Mouse (Mus musculus): ENCODE measurements around the gene Zswim5. TPM values are rescaled to one million over a fixed set of nuclear protein-coding genes. Genes with fewer than 3 reads are reported as not detected.
A peak's percentile ranks its signal among the peaks of the same experiment; 100 is the strongest.
"Not testable (repeated sequence)": the region's sequence is repeated elsewhere in the genome, so short reads cannot be mapped to it uniquely, and the experiment has no call there.

The Zswim5 gene
- 1.1 and 1.3 TPM in 2 replicates for polyA plus RNA-seq (2014; fragmentation: Nextera tagmentation; extraction: Ambion mirVana)

DNA sequence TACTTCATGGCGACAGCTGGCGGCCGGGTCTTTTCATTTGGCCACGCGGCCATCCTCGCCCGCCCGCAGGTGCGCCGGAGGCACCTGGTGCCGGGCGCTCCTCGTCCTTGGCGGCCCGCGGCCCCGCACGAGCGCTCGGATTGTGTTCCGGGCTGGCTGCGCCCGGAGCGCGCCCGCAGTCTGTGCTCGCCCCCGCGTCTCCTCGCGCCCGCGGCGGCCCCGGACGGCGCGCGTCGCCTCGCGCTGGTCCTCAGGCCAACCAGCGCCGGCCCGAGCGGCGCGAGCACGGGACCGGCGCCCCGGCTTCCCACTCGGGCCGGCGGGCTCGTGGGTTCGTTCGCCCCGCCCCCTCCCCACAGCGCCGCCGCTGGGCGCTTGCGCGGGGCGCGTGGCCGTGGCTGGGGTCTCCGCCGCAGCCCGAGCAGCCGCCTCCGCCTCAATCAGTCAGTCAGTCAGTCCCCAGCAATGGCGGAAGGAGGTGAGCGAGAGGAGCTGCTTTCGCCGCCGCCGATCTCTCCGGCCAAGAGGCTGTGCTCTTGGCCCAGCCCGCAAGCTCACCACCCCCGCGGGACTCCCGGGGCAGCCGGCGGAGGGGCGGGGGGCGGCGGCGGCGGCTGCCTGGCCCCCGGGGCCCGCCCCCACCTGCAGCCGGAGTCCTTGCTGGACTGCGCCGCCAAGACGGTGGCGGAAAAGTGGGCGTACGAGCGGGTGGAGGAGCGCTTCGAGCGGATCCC, at the start of gene Zswim5:
TSS of gene Zswim5 (plus strand) at position 382 of the 734 bp plus-strand sequence.
- ATAC-seq (ENCODE audit: insufficient number of reproducible peaks, low FRiP score, low TSS enrichment, low read depth) (peak; percentile 86), DNase-seq (ENCODE audit: low spot score) (peak; percentile 79)
- Histone ChIP-seq H3K36me3 (ENCODE audit: control insufficient read depth, insufficient read depth, low read length) (no peaks in the 10 kb centered on the region), H3K27me3 (ENCODE audit: control insufficient read depth, insufficient read depth, low read length) (peaks cover 14% of the 10 kb centered on the region; the same call in 1 of the 2 replicates), H3K27ac (replicated peaks; ENCODE audit: low read depth, low read length) (no peak within 1 kb of the TSS), H3K4me3 (ENCODE audit: low read depth, low read length) (peak within 1 kb of the TSS; percentile 75), H3K9ac (ENCODE audit: low read length) (peak within 1 kb of the TSS; percentile 70), H3K4me1 (ENCODE audit: control insufficient read depth, insufficient read depth, low read length) (no peaks in the 10 kb centered on the region), H3K4me2 (ENCODE audit: low read depth, severe bottlenecking) (peak within 1 kb of the TSS; percentile 96), H3K9me3 (ENCODE audit: control insufficient read depth, low read length) (no peaks in the 10 kb centered on the region)
- WGBS, result 0% methylated on average over 101 of the region's 104 CpGs

GRCm38 (mm10) chr4:116827819-116828218, 49.4 kb upstream of the Zswim5 start:
- WGBS, result 2% methylated on average over 4 of the region's 4 CpGs
- Histone ChIP-seq H3K9me3 (ENCODE audit: control insufficient read depth, low read length) (no peaks in the 10 kb centered on the region), H3K27me3 (ENCODE audit: control insufficient read depth, insufficient read depth, low read length) (no peaks in the 10 kb centered on the region), H3K36me3 (ENCODE audit: control insufficient read depth, insufficient read depth, low read length) (no peaks in the 10 kb centered on the region), H3K4me1 (ENCODE audit: control insufficient read depth, insufficient read depth, low read length) (no peaks in the 10 kb centered on the region), H3K9ac (ENCODE audit: low read length) (no peak overlapping the region), H3K4me2 (ENCODE audit: low read depth, severe bottlenecking) (no peak overlapping the region), H3K4me3 (ENCODE audit: low read depth, low read length) (no peak overlapping the region), H3K27ac (replicated peaks; ENCODE audit: low read depth, low read length) (no peak overlapping the region)
- DNase-seq (ENCODE audit: low spot score), result peak; percentile 50
- ATAC-seq (ENCODE audit: insufficient number of reproducible peaks, low FRiP score, low TSS enrichment, low read depth), result no peak

DNA sequence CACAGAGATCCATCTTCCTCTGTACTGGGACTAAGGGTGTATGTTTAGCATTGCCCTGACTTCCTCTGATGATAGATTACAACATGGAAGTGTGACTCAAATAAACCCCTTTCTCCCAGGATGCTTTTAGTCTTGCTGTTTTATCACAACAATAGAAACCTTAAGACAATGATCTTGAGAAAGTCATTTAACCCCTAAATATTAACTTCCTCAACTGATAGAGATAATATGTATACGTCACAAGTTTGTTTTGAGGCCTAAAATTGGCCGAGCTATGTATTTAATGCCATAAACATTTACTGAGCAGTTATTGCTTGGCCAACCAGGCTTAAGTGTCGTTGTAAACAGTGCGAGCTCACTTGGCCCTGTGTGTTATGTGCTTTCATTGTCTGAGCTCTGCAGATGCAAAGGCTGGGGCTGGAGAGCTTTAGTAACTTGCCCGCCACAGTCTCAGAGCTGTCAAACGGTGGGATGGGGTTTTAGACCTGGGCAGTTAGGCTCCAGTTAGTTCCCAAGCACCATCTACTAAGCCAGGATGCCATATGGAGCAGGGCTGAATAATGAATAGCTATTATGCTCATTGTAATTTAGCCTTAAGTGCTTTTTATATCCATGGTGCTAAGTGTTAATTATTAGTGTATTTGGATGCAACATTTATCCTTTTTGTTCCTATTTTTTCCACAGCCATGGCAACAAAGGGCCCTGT, 47.7 kb upstream of the Zswim5 start:
- DNase-seq (ENCODE audit: low spot score) (no peak), ATAC-seq (ENCODE audit: insufficient number of reproducible peaks, low FRiP score, low TSS enrichment, low read depth) (no peak)
- Histone ChIP-seq H3K4me3 (ENCODE audit: low read depth, low read length) (no peak overlapping the region), H3K4me1 (ENCODE audit: control insufficient read depth, insufficient read depth, low read length) (no peaks in the 10 kb centered on the region), H3K9ac (ENCODE audit: low read length) (no peak overlapping the region), H3K27ac (replicated peaks; ENCODE audit: low read depth, low read length) (no peak overlapping the region), H3K36me3 (ENCODE audit: control insufficient read depth, insufficient read depth, low read length) (no peaks in the 10 kb centered on the region), H3K27me3 (ENCODE audit: control insufficient read depth, insufficient read depth, low read length) (no peaks in the 10 kb centered on the region), H3K4me2 (ENCODE audit: low read depth, severe bottlenecking) (no peak overlapping the region), H3K9me3 (ENCODE audit: control insufficient read depth, low read length) (no peaks in the 10 kb centered on the region)
- WGBS, result 60% methylated on average over 6 of the region's 6 CpGs

DNA sequence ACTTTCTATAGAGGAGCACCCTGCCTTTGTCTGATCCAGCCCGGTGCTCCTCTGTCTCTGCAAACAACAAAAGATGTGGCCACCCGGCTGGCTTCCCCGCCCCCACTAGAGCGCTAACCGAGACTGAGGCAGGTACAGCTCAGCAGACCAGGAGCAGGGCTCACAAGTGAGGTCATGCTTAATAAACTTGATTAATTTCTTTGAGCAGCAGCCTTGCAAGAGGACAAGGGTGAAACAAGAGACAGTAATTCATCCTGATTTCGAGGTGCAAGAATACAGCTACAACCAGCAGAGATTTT, 47.2 kb upstream of the Zswim5 start:
- Histone ChIP-seq H3K4me3 (ENCODE audit: low read depth, low read length) (no peak overlapping the region), H3K36me3 (ENCODE audit: control insufficient read depth, insufficient read depth, low read length) (no peaks in the 10 kb centered on the region), H3K4me2 (ENCODE audit: low read depth, severe bottlenecking) (no peak overlapping the region), H3K27ac (replicated peaks; ENCODE audit: low read depth, low read length) (no peak overlapping the region), H3K27me3 (ENCODE audit: control insufficient read depth, insufficient read depth, low read length) (no peaks in the 10 kb centered on the region), H3K9me3 (ENCODE audit: control insufficient read depth, low read length) (no peaks in the 10 kb centered on the region), H3K4me1 (ENCODE audit: control insufficient read depth, insufficient read depth, low read length) (no peaks in the 10 kb centered on the region), H3K9ac (ENCODE audit: low read length) (no peak overlapping the region)
- ATAC-seq (ENCODE audit: insufficient number of reproducible peaks, low FRiP score, low TSS enrichment, low read depth) (no peak), DNase-seq (ENCODE audit: low spot score) (no peak)
- WGBS, result 30% methylated on average over 6 of the region's 6 CpGs

- 30% methylated on average over 2 of the region's 2 CpGs for WGBS
- no peak for ATAC-seq (ENCODE audit: insufficient number of reproducible peaks, low FRiP score, low TSS enrichment, low read depth)
- H3K4me3 ChIP-seq (ENCODE audit: low read depth, low read length), result no peak overlapping the region
- DNase-seq (ENCODE audit: low spot score), result no peak
- no peak overlapping the region for H3K4me2 ChIP-seq (ENCODE audit: low read depth, severe bottlenecking)
- no peak overlapping the region for H3K9ac ChIP-seq (ENCODE audit: low read length)
- H3K36me3 ChIP-seq (ENCODE audit: control insufficient read depth, insufficient read depth, low read length), result no peaks in the 10 kb centered on the region
- H3K27ac ChIP-seq (replicated peaks; ENCODE audit: low read depth, low read length), result no peak overlapping the region
- no peaks in the 10 kb centered on the region for H3K9me3 ChIP-seq (ENCODE audit: control insufficient read depth, low read length)
- no peaks in the 10 kb centered on the region for H3K27me3 ChIP-seq (ENCODE audit: control insufficient read depth, insufficient read depth, low read length)
- no peaks in the 10 kb centered on the region for H3K4me1 ChIP-seq (ENCODE audit: control insufficient read depth, insufficient read depth, low read length)
Measured at GRCm38 (mm10) chr4:116838999-116839398, 38.2 kb upstream of the Zswim5 start.

DNA sequence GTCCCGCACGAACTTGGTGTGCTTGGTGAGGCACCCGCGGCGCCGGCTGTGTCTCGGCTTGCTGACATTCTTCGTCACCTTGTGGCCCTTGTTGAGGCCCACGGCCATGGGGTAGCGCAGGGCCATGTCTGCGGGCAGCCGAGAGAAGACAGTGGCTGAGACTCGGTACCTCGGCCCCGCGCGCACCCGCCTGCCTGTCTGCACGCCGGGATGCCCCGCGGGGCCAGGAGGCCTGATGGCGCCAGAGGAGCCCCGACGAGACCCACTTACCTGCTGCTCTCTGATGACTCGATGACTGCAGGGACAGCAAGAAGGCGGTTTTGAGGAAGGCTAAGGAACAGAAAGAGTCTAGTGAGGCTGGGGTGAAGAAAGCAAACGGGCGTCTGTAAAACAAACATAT, 37.1 kb upstream of the Zswim5 start:
- not testable (repeated sequence) for ATAC-seq (ENCODE audit: insufficient number of reproducible peaks, low FRiP score, low TSS enrichment, low read depth); H3K4me2 ChIP-seq (ENCODE audit: low read depth, severe bottlenecking); H3K27me3 ChIP-seq (ENCODE audit: control insufficient read depth, insufficient read depth, low read length); H3K9me3 ChIP-seq (ENCODE audit: control insufficient read depth, low read length); H3K9ac ChIP-seq (ENCODE audit: low read length); H3K4me1 ChIP-seq (ENCODE audit: control insufficient read depth, insufficient read depth, low read length); H3K27ac ChIP-seq (replicated peaks; ENCODE audit: low read depth, low read length); H3K4me3 ChIP-seq (ENCODE audit: low read depth, low read length); H3K36me3 ChIP-seq (ENCODE audit: control insufficient read depth, insufficient read depth, low read length); DNase-seq (ENCODE audit: low spot score)
- 29% methylated on average over 19 of the region's 29 CpGs for WGBS

- Histone ChIP-seq H3K4me3 (ENCODE audit: low read depth, low read length) (no peak overlapping the region), H3K9me3 (ENCODE audit: control insufficient read depth, low read length) (no peaks in the 10 kb centered on the region)
Measured at GRCm38 (mm10) chr4:116840841-116841240, 36.3 kb upstream of the Zswim5 start.

DNA sequence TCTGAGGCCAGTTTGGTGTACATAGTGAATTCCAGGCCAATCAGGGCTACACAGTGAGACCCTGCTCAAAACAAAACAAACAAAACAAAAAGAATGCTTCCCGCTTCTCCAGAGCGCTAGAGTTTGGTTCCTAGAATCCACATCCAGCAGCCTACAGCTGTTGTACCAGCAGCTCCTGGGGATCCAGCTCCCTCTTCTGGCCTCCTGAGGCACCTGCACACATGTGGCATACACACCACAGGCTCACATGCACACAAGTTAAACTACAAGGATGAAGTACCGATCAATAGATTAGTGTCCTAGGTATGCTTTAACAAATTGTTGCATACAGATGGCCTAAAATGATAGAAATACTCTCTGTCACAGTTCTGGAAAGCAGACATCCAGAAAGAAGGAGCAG, 32.9 kb upstream of the Zswim5 start:
- Histone ChIP-seq H3K27ac (replicated peaks; ENCODE audit: low read depth, low read length) (no peak overlapping the region), H3K9ac (ENCODE audit: low read length) (no peak overlapping the region), H3K27me3 (ENCODE audit: control insufficient read depth, insufficient read depth, low read length) (no peaks in the 10 kb centered on the region), H3K4me2 (ENCODE audit: low read depth, severe bottlenecking) (no peak overlapping the region), H3K36me3 (ENCODE audit: control insufficient read depth, insufficient read depth, low read length) (no peaks in the 10 kb centered on the region), H3K9me3 (ENCODE audit: control insufficient read depth, low read length) (no peaks in the 10 kb centered on the region), H3K4me3 (ENCODE audit: low read depth, low read length) (no peak overlapping the region), H3K4me1 (ENCODE audit: control insufficient read depth, insufficient read depth, low read length) (no peaks in the 10 kb centered on the region)
- DNase-seq (ENCODE audit: low spot score) (no peak), ATAC-seq (ENCODE audit: insufficient number of reproducible peaks, low FRiP score, low TSS enrichment, low read depth) (no peak)
- WGBS, result 98% methylated on average over 3 of the region's 3 CpGs

More at GRCm38 (mm10) chr4:116840841-116841240, 36.3 kb upstream of the Zswim5 start:
- Histone ChIP-seq H3K36me3 (ENCODE audit: control insufficient read depth, insufficient read depth, low read length) (no peaks in the 10 kb centered on the region), H3K9ac (ENCODE audit: low read length) (no peak overlapping the region), H3K27ac (replicated peaks; ENCODE audit: low read depth, low read length) (no peak overlapping the region), H3K4me2 (ENCODE audit: low read depth, severe bottlenecking) (no peak overlapping the region), H3K4me1 (ENCODE audit: control insufficient read depth, insufficient read depth, low read length) (no peaks in the 10 kb centered on the region), H3K27me3 (ENCODE audit: control insufficient read depth, insufficient read depth, low read length) (no peaks in the 10 kb centered on the region)
- DNase-seq (ENCODE audit: low spot score) (no peak), ATAC-seq (ENCODE audit: insufficient number of reproducible peaks, low FRiP score, low TSS enrichment, low read depth) (no peak)
- WGBS, result 88% methylated on average over 6 of the region's 6 CpGs

Measured in limb, embryonic 11.5 days (tissue).